Mouse (Mus musculus): ENCODE measurements around the gene Bcl6. TPM values are rescaled to one million over a fixed set of nuclear protein-coding genes. Genes with fewer than 3 reads are reported as not detected.
A peak's percentile ranks its signal among the peaks of the same experiment; 100 is the strongest.

Gene Bcl6
- total RNA-seq (2012; rRNA removed) (0.17 and 0.25 TPM in 2 replicates), total RNA-seq (2014; rRNA removed) (0.20 and 0.27 TPM in 2 replicates), polyA plus RNA-seq (2012; ENCODE audit: insufficient read length, low read depth) (0.60 and 0.72 TPM in 2 replicates)

DNA sequence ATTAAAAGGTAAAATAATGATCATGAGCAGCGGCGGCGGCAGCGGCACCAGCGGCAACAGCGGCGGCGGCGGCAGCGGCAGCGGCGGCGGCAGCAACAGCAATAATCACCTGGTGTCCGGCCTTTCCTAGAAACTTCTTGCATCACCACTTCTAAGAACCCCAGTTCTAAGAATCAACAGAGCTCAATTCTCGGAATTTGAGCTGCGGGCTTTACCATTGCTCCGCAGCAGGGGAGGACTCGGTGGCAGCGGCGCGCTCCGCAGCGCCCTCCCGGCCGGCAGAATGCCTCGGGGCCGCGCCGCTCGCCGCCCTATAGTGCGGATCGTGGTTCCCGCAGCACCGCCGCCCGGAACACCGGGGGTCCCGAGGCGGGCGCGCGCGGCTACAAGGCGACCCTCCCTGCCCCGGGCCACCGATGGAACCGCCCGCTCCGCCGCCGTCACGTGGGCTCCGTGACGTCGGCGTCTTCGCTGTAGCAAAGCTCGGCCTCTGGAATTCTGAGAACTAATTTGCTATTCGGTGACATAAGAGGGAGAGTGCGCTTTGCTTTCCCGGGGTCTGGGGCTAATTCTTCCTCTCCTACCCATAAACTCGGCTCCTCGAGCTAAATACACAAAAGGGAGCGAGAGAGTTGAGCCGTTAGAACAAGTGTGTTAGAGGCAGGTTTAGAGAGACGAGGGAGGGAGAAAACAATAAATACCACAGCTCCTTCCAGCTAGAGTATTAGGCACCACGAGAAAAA lies at the start of gene Bcl6, which contains the start of gene Gm37419:
Gene Bcl6 (minus strand): TSS at position 387 of the 743 bp plus-strand sequence.
Gene Gm37419 (plus strand): TSS at position 17 of the 743 bp plus-strand sequence.
- in situ Hi-C loops (cut with MboI; ENCODE audit: low pct_ligation_motif_present, low pct_unique_long_range_greater_than_20kb, low sequenced_read_pairs) (loop anchor here (10.0 to 25.0 kb wide), 3 partner anchors 649 to 874 kb away; no protein-coding TSS in a partner anchor), dilution Hi-C loops (cut with MboI; ENCODE audit: extremely low pct_ligation_motif_present, extremely low pct_unique_long_range_greater_than_20kb, low sequenced_read_pairs) (no loop called here)
- no peaks in the 10 kb centered on the region for H3K36me3 ChIP-seq (replicated peaks in 1 of 2; ENCODE audit: control insufficient read depth in 1 of 2, insufficient read depth in 1 of 2, low read length in 1 of 2)
- H3K9me3 ChIP-seq (replicated peaks; ENCODE audit: low read length): no peaks in the 10 kb centered on the region
- peaks cover 74% of the 10 kb centered on the region for H3K27me3 ChIP-seq (replicated peaks)
- peaks cover 6 to 41% of the 10 kb centered on the region in 2 experiments for H3K4me1 ChIP-seq (ENCODE audit: control insufficient read depth in 1 of 2, insufficient read depth in 2 of 2)
- DNase-seq (ENCODE audit: extremely low read depth): peak; percentile 86
- peak within 1 kb of the TSS; percentile 49 to 63 (median 55) for H3K4me3 ChIP-seq (replicated peaks in 1 of 3; ENCODE audit: low read depth in 2 of 3, low read length in 2 of 3, poor library complexity in 1 of 3)
- peak within 1 kb of the TSS; percentile 77 for H3K9ac ChIP-seq (ENCODE audit: insufficient read depth, low read depth)
- no peak within 1 kb of the TSS for H3K27ac ChIP-seq (ENCODE audit: insufficient read depth, low read depth)
- TF ChIP-seq MAFK (IDR thresholded peaks at IDR 0.05; ENCODE audit: insufficient replicate concordance, low read length): no peak
- TF ChIP-seq PAX5 (IDR thresholded peaks at IDR 0.05; ENCODE audit: low read length): no peak
- 0 out of 2 replicates have a peak, but pooled peaks have one; percentile 4 for TF ChIP-seq ELF1 (IDR thresholded peaks at IDR 0.05; ENCODE audit: low read depth, low read length)
- TF ChIP-seq TBP (conservative IDR thresholded peaks at IDR 0.05; ENCODE audit: low read depth, low read length): peak; percentile 39; the same call in 1 of the 2 replicates
- no peak for TF ChIP-seq CTCF (conservative IDR thresholded peaks at IDR 0.05 in 1 of 2, IDR thresholded peaks at IDR 0.05 in 1 of 2; ENCODE audit: low read depth in 2 of 2, low read length in 2 of 2)
- no peak for TF ChIP-seq POLR2AphosphoS2 (IDR thresholded peaks at IDR 0.05; ENCODE audit: low read depth, low read length)
- no peak for TF ChIP-seq ZC3H11A (IDR thresholded peaks at IDR 0.05; ENCODE audit: low read depth, low read length)
- TF ChIP-seq RAD21 (IDR thresholded peaks at IDR 0.05; ENCODE audit: low read depth, low read length): no peak
- no peak for TF ChIP-seq MAZ (IDR thresholded peaks at IDR 0.05; ENCODE audit: low read depth, low read length)
- no peak; the same call in 1 of the 2 replicates for TF ChIP-seq SIN3A (IDR thresholded peaks at IDR 0.05; ENCODE audit: low read length)
- peak; percentile 43; the same call in 1 of the 2 replicates for TF ChIP-seq UBTF (IDR thresholded peaks at IDR 0.05; ENCODE audit: low read depth, low read length)
- TF ChIP-seq RCOR1 (conservative IDR thresholded peaks at IDR 0.05; ENCODE audit: low read depth, low read length): 0 out of 2 replicates have a peak, but pooled peaks have one; percentile 12
- TF ChIP-seq JUND (conservative IDR thresholded peaks at IDR 0.05; ENCODE audit: low read depth, low read length): no peak
- peak; percentile 85 for TF ChIP-seq USF2 (conservative IDR thresholded peaks at IDR 0.05; ENCODE audit: low read depth, low read length)
- TF ChIP-seq BHLHE40 (IDR thresholded peaks at IDR 0.05; ENCODE audit: low read depth, low read length): peak; percentile 74; the same call in 1 of the 2 replicates
- TF ChIP-seq ZMIZ1 (IDR thresholded peaks at IDR 0.05; ENCODE audit: low read depth, low read length): no peak; the same call in 1 of the 2 replicates
- TF ChIP-seq POLR2A (IDR thresholded peaks at IDR 0.05; ENCODE audit: low read depth, low read length): no peak
- TF ChIP-seq MYC (IDR thresholded peaks at IDR 0.05; ENCODE audit: low read depth, low read length): no peak
- TF ChIP-seq USF1 (IDR thresholded peaks at IDR 0.05; ENCODE audit: low read depth, low read length): peak; percentile 92
- TF ChIP-seq MEF2A (IDR thresholded peaks at IDR 0.05; ENCODE audit: borderline replicate concordance, low read depth, low read length): peak; percentile 15; the same call in 1 of the 2 replicates
- TF ChIP-seq KAT2A (IDR thresholded peaks at IDR 0.05; ENCODE audit: insufficient replicate concordance, low read length): no peak
- TF ChIP-seq IRF4 (IDR thresholded peaks at IDR 0.05; ENCODE audit: low read depth, low read length): peak; percentile 35; the same call in 1 of the 2 replicates
- no peak for TF ChIP-seq CHD2 (IDR thresholded peaks at IDR 0.05; ENCODE audit: low read length)
- no peak for TF ChIP-seq EP300 (IDR thresholded peaks at IDR 0.05; ENCODE audit: low read length)
- peak; percentile 70; the same call in 1 of the 2 replicates for TF ChIP-seq MXI1 (IDR thresholded peaks at IDR 0.05; ENCODE audit: low read depth, low read length)
- peak; percentile 62 for TF ChIP-seq TCF12 (IDR thresholded peaks at IDR 0.05; ENCODE audit: low read depth, low read length)
- peak; percentile 97; the same call in 1 of the 2 replicates for TF ChIP-seq CHD1 (IDR thresholded peaks at IDR 0.05; ENCODE audit: low read depth, low read length)
- TF ChIP-seq E2F4 (IDR thresholded peaks at IDR 0.05; ENCODE audit: insufficient replicate concordance, low read depth, low read length): no peak
- peak; percentile 38 for TF ChIP-seq HCFC1 (IDR thresholded peaks at IDR 0.05; ENCODE audit: low read depth, low read length)
- peak; percentile 92 for TF ChIP-seq MAX (IDR thresholded peaks at IDR 0.05; ENCODE audit: low read length)
- TF ChIP-seq SMC3 (IDR thresholded peaks at IDR 0.05; ENCODE audit: low read depth, low read length): no peak
- no peak for TF ChIP-seq NRF1 (IDR thresholded peaks at IDR 0.05; ENCODE audit: low read depth, low read length)
- peak; percentile 67 for TF ChIP-seq ETS1 (conservative IDR thresholded peaks at IDR 0.05; ENCODE audit: low read depth, low read length)
- H3K79me2 ChIP-seq (replicated peaks; ENCODE audit: control insufficient read depth, extremely low read depth, insufficient read depth, poor library complexity, severe bottlenecking): no peaks in the 10 kb centered on the region
- H3K4me2 ChIP-seq (ENCODE audit: insufficient read depth, low read depth, poor library complexity, severe bottlenecking): peak within 1 kb of the TSS; percentile 100
